Mouse (Mus musculus) forebrain, postnatal 0 days (tissue): ENCODE data around the gene Cdkal1. TPM values are rescaled to one million over a fixed set of nuclear protein-coding genes. Genes with fewer than 3 reads are reported as not detected.

ENCODE experiments used
- ATAC-seq: fragments of 200-750 bp; cut with Nextera tagmentation; 2 replicates; pipeline ENCODE4 v1.8.0; 2017; ENCODE audit warnings: mild to moderate bottlenecking, moderate library complexity
- DNase-seq: peaks from one replicate; pipeline ENCODE4 v3.0.0-alpha.2; 2015
- H3K27ac ChIP-seq: fragments of 300-500 bp; sonication (generic); 2 replicates; pipeline ENCODE4 v1.5.1; 2014; ENCODE audit warnings: low read depth, mild to moderate bottlenecking, antibody characterized with exemption, low read length, moderate library complexity, mixed read lengths
- H3K27me3 ChIP-seq: fragments of 300-500 bp; sonication (generic); 2 replicates; pipeline ENCODE4 v1.6.1; 2014; ENCODE audit warnings: mild to moderate bottlenecking, low read length, mixed read lengths; ENCODE audit not compliant: insufficient read depth
- H3K36me3 ChIP-seq: fragments of 300-500 bp; sonication (generic); 2 replicates; pipeline ENCODE4 v1.6.1; 2014; ENCODE audit warnings: mild to moderate bottlenecking, moderate library complexity; ENCODE audit not compliant: insufficient read depth
- H3K4me1 ChIP-seq: fragments of 300-500 bp; sonication (generic); 2 replicates; pipeline ENCODE4 v1.6.1; 2014; ENCODE audit warnings: antibody characterized with exemption; ENCODE audit not compliant: insufficient read depth
- H3K4me2 ChIP-seq: fragments of 300-500 bp; sonication (generic); 2 replicates; pipeline ENCODE4 v1.6.1; 2014; ENCODE audit warnings: low read depth, mild to moderate bottlenecking, moderate library complexity
- H3K4me3 ChIP-seq: fragments of 300-500 bp; sonication (generic); 2 replicates; pipeline ENCODE4 v1.5.1; 2014; ENCODE audit warnings: low read depth, low read length, mixed read lengths
- H3K9ac ChIP-seq: fragments of 300-500 bp; sonication (generic); 2 replicates; pipeline ENCODE4 v1.6.1; 2014; ENCODE audit warnings: mild to moderate bottlenecking
- H3K9me3 ChIP-seq: fragments of 300-500 bp; sonication (generic); 2 replicates; pipeline ENCODE4 v1.6.1; 2016; ENCODE audit warnings: low read length
- CTCF ChIP-seq: sonication (generic); IDR thresholded peaks from 2 replicates; pipeline ENCODE4 v1.5.1; 2016; ENCODE audit warnings: antibody characterized with exemption, control low read depth, low read depth
- WGBS: fragments of 180-500 bp; shearing (Covaris S2); extraction: QIAGEN DNeasy Blood & Tissue Kit; methylation state at CpG from one replicate; pipeline ENCODE4 v1.1.7; 2014; 5-methylcytosine and 5-hydroxymethylcytosine counted together
- polyA plus RNA-seq: library from polyadenylated mRNA; unstranded; fragments of >200 nt; fragmentation: Nextera tagmentation; extraction: Ambion mirVana; gene quantifications from 2 replicates; pipeline ENCODE4 v1.2.1, GENCODE M21; 2015
- total RNA-seq: library from RNA; depleted of rRNA; stranded (reverse); fragments of >200 nt; gene quantifications from 2 replicates; pipeline ENCODE4 v1.2.3, GENCODE M21; 2014

The Cdkal1 gene
- total and polyA plus RNA-seq, 2 experiments from 2014 or later: 16.7 to 18.3 TPM

DNA sequence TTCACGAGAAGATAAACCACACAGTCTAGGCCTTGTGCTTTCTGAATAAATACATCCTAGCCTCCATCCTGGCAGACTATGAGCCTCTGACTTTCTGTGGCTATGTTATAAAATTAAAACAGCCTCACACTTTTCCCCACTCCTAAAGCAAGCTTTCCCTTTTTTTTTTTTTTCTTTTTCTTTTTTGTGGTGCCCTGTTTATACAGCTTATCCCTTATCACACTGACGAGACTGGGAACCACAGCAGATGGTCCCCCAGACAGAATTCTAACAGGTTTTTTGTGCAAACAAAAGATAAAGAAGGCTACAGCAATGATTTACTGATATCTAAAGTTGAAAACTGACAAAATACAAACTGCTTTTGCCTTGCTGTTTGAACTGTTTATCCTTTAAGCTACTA lies 29.0 kb downstream of the Cdkal1 start:
- no peaks in the 10 kb centered on the region for H3K27me3 ChIP-seq
- WGBS: 34% methylated on average over 2 of the region's 2 CpGs
- no peak overlapping the region for H3K9ac ChIP-seq
- peak overlapping the region; percentile 51; the same call in 1 of the 2 replicates for H3K27ac ChIP-seq
- DNase-seq (peak; percentile 59), ATAC-seq (peak; percentile 66; the same call in 1 of the 2 replicates)
- no peak overlapping the region for H3K4me3 ChIP-seq
- H3K4me2 ChIP-seq: no peak overlapping the region
- peaks cover 6% of the 10 kb centered on the region; the same call in 1 of the 2 replicates for H3K4me1 ChIP-seq
- H3K9me3 ChIP-seq: no peaks in the 10 kb centered on the region
- no peaks in the 10 kb centered on the region for H3K36me3 ChIP-seq
- no peak for TF ChIP-seq CTCF

- H3K9ac ChIP-seq: no peak overlapping the region
- no peak overlapping the region for H3K4me2 ChIP-seq
- peak overlapping the region; percentile 51; the same call in 1 of the 2 replicates for H3K27ac ChIP-seq
- H3K4me3 ChIP-seq: no peak overlapping the region
- DNase-seq (no peak), ATAC-seq (no peak)
- no peak for TF ChIP-seq CTCF
- no peaks in the 10 kb centered on the region for H3K36me3 ChIP-seq
- H3K27me3 ChIP-seq: no peaks in the 10 kb centered on the region
- peaks cover 4% of the 10 kb centered on the region; the same call in 1 of the 2 replicates for H3K4me1 ChIP-seq
- H3K9me3 ChIP-seq: no peaks in the 10 kb centered on the region
Observed at GRCm38 (mm10) chr13:29826041-29826440, 29.4 kb downstream of the Cdkal1 start.

DNA sequence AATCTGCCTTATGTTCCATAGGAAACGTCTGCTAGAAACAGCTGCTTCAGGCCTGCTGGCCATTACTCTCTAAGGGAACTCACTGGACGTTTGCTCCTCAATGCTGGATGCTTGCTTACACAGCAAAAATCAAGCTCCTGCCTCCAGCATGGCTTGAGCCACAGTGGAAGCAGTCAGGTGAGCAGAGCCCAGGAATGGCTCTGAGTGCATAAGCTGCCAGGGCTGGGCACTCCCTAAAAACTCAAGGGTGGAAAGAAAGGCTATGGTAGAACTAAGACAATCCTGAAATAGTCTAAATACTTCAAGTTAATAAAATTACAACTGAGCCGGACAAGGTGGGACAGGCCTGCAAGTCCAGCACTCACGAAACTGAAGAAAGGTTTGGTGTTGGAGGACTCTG lies 30.7 kb downstream of the Cdkal1 start:
- Histone ChIP-seq H3K4me2 (no peak overlapping the region), H3K9ac (no peak overlapping the region), H3K9me3 (no peaks in the 10 kb centered on the region), H3K27ac (no peak overlapping the region; the same call in 1 of the 2 replicates), H3K4me1 (peaks cover 4% of the 10 kb centered on the region; the same call in 1 of the 2 replicates), H3K4me3 (no peak overlapping the region), H3K27me3 (no peaks in the 10 kb centered on the region), H3K36me3 (no peaks in the 10 kb centered on the region)
- TF ChIP-seq CTCF: no peak
- 75% methylated on average over 4 of the region's 4 CpGs for WGBS
- DNase-seq: no peak
- no peak for ATAC-seq

- no peak overlapping the region for H3K27ac ChIP-seq
- DNase-seq: no peak
- peak; percentile 50 for ATAC-seq
- no peak for TF ChIP-seq CTCF
- no peak overlapping the region for H3K9ac ChIP-seq
- peaks cover 4% of the 10 kb centered on the region; the same call in 1 of the 2 replicates for H3K4me1 ChIP-seq
- H3K4me3 ChIP-seq: no peak overlapping the region
- H3K9me3 ChIP-seq: no peaks in the 10 kb centered on the region
- H3K27me3 ChIP-seq: no peaks in the 10 kb centered on the region
- WGBS: 50% methylated on average over 8 of the region's 8 CpGs
- H3K36me3 ChIP-seq: no peaks in the 10 kb centered on the region
- H3K4me2 ChIP-seq: no peak overlapping the region
Observed at GRCm38 (mm10) chr13:29824326-29824725, 31.1 kb downstream of the Cdkal1 start.

GRCm38 (mm10) chr13:29823906-29824305 lies 31.6 kb downstream of the Cdkal1 start:
- ATAC-seq: peak; percentile 96
- H3K27me3 ChIP-seq: no peaks in the 10 kb centered on the region
- WGBS: 18% methylated on average over 9 of the region's 9 CpGs
- H3K4me1 ChIP-seq: peaks cover 4% of the 10 kb centered on the region; the same call in 1 of the 2 replicates
- H3K9me3 ChIP-seq: no peaks in the 10 kb centered on the region
- no peak overlapping the region for H3K4me2 ChIP-seq
- H3K27ac ChIP-seq: peak overlapping the region; percentile 62; the same call in 1 of the 2 replicates
- H3K9ac ChIP-seq: no peak overlapping the region
- peak; percentile 82 for TF ChIP-seq CTCF
- H3K4me3 ChIP-seq: no peak overlapping the region
- no peaks in the 10 kb centered on the region for H3K36me3 ChIP-seq
- DNase-seq: peak; percentile 81

DNA sequence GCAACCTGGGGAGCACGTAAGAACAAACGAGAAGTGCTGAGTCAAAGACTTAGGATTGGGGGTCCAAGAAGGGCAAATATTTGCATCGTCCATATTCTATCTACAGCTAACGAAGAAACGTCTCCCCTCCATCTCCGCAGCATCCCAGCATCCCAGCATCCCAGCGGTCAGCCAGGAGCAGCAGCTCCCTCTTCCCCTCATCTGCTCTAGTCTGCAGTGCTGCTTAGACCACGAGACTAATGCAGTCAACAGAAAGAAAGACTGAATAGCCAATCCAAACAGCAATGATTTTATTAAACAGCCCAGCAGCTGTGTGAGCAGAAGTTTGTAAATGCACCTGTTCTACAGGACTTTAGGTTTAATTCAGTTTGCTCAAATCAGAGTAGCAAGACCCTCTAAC lies 32.0 kb downstream of the Cdkal1 start:
- H3K4me1 ChIP-seq: peaks cover 4% of the 10 kb centered on the region; the same call in 1 of the 2 replicates
- WGBS: 38% methylated on average over 8 of the region's 8 CpGs
- no peak overlapping the region for H3K9ac ChIP-seq
- no peaks in the 10 kb centered on the region for H3K9me3 ChIP-seq
- H3K27me3 ChIP-seq: no peaks in the 10 kb centered on the region
- H3K27ac ChIP-seq: peak overlapping the region; percentile 62; the same call in 1 of the 2 replicates
- peak; percentile 36 for ATAC-seq
- no peaks in the 10 kb centered on the region for H3K36me3 ChIP-seq
- DNase-seq: no peak
- H3K4me3 ChIP-seq: no peak overlapping the region
- no peak for TF ChIP-seq CTCF
- no peak overlapping the region for H3K4me2 ChIP-seq

GRCm38 (mm10) chr13:29819910-29820583 lies 35.4 kb downstream of the Cdkal1 start:
- no peak for TF ChIP-seq CTCF
- Histone ChIP-seq H3K9ac (no peak overlapping the region), H3K4me3 (no peak overlapping the region), H3K27ac (no peak overlapping the region), H3K4me2 (no peak overlapping the region), H3K9me3 (no peaks in the 10 kb centered on the region), H3K4me1 (peaks cover 4% of the 10 kb centered on the region; the same call in 1 of the 2 replicates), H3K36me3 (no peaks in the 10 kb centered on the region), H3K27me3 (no peaks in the 10 kb centered on the region)
- no peak for DNase-seq
- WGBS: 95% methylated on average over 9 of the region's 9 CpGs
- no peak for ATAC-seq
